Mouse (Mus musculus) 3134 (cell line): ENCODE data around the gene Rtcb.

Experiments
- DNase-seq: peaks from one replicate; pipeline ENCODE4 v3.0.0-alpha.2; 2011; ENCODE audit warnings: low spot score; ENCODE audit not compliant: insufficient read length; ENCODE audit errors: extremely low read depth

The Rtcb gene

GRCm38 (mm10) chr10:85948483-85949196, 9.0 kb downstream of the Rtcb start:
- DNase-seq, result no peak

- DNase-seq, result no peak
Measured at GRCm38 (mm10) chr10:85936280-85936965, 21.2 kb downstream of the Rtcb start.

GRCm38 (mm10) chr10:85929962-85930361, 27.7 kb downstream of the Rtcb start:
- no peak for DNase-seq

- no peak for DNase-seq
Measured at GRCm38 (mm10) chr10:85929208-85929591, 28.4 kb downstream of the Rtcb start.

- peak; percentile 13 for DNase-seq
Measured at GRCm38 (mm10) chr10:85928499-85929207, 29.0 kb downstream of the Rtcb start.

GRCm38 (mm10) chr10:85927676-85928445, 29.8 kb downstream of the Rtcb start, which contains the start of gene Ascl4:
Ascl4 (plus strand) TSS chr10:85927681.
- DNase-seq, result no peak

- peak; percentile 98 for DNase-seq
Measured at GRCm38 (mm10) chr10:85916498-85917309, 40.9 kb downstream of the Rtcb start, which contains the start of gene Prdm4. Prdm4 (minus strand) TSS chr10:85917142.
